Mouse (Mus musculus): ENCODE measurements at regions not wholly inside any gene's neighbourhood (a gene's known extent, or its start where the extent isn't known, plus 50 kb on each side); places are given as distances from the start of the nearest gene placed in this dataset.

DNA sequence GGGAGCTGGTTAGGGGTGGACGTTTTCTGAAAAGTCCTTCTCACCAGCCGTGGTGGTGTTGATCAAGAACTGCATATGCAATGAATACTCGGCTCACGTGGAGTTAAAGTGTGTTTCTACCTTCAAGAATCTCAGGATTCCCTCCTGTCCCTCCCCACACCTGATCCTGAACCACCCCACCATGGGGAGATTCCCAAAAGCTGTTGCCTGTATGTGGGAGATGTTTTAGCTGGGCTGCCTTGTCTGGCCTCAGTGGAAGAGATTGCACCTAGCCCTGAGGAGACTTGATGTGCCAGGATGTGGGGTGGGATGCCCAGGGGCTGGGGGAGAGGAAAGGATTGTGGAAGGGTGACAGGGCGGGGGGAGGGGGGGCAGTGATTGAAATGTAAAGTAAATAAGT lies 119.9 kb upstream of the 1700016C15Rik start:
- no peak overlapping the region for H3K27ac ChIP-seq (ENCODE audit: insufficient read depth, low read depth, low read length)
- TF ChIP-seq CTCF (IDR thresholded peaks at IDR 0.05; ENCODE audit: low read depth, low read length) (no peak), POLR2A (IDR thresholded peaks at IDR 0.05; ENCODE audit: borderline replicate concordance, low read depth, low read length) (no peak)
- no peak overlapping the region for H3K4me3 ChIP-seq (ENCODE audit: insufficient read depth, low read length)
- peaks cover 7% of the 10 kb centered on the region for H3K4me1 ChIP-seq (ENCODE audit: control insufficient read depth, insufficient read depth, low read length)

- Histone ChIP-seq H3K4me1 (ENCODE audit: control insufficient read depth, insufficient read depth, low read length) (peaks cover 8% of the 10 kb centered on the region), H3K4me3 (ENCODE audit: insufficient read depth, low read length) (no peak overlapping the region), H3K27ac (ENCODE audit: insufficient read depth, low read depth, low read length) (no peak overlapping the region)
- no peak for TF ChIP-seq POLR2A (IDR thresholded peaks at IDR 0.05; ENCODE audit: borderline replicate concordance, low read depth, low read length)
- no peak for TF ChIP-seq CTCF (IDR thresholded peaks at IDR 0.05; ENCODE audit: low read depth, low read length)
These were observed 119.5 kb upstream of the 1700016C15Rik start for GRCm38 (mm10) chr1:177610156-177610555.

DNA sequence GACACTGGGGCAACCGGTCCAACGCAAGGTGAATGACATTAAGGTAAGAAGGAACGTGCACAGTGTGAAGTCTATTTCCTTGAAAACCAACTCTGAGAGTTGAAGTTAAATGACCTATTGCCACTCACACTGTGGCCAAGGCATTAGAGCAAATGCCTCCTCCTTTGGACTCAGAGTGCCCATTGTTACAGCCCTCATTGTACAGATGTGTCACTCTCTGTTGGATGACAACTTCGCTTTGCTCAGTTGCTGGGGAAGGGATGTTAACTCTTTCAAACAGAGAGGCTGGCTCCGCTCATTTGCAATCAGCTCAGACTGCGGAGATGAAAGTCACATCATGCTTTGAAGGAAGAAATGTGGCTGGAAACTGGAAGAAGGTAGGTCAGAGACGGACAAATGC lies 117.1 kb upstream of the 1700016C15Rik start:
- TF ChIP-seq CTCF (IDR thresholded peaks at IDR 0.05; ENCODE audit: low read depth, low read length), result no peak
- TF ChIP-seq POLR2A (IDR thresholded peaks at IDR 0.05; ENCODE audit: borderline replicate concordance, low read depth, low read length), result no peak
- Histone ChIP-seq H3K27ac (ENCODE audit: insufficient read depth, low read depth, low read length) (no peak overlapping the region), H3K4me3 (ENCODE audit: insufficient read depth, low read length) (no peak overlapping the region), H3K4me1 (ENCODE audit: control insufficient read depth, insufficient read depth, low read length) (peaks cover 8% of the 10 kb centered on the region)

DNA sequence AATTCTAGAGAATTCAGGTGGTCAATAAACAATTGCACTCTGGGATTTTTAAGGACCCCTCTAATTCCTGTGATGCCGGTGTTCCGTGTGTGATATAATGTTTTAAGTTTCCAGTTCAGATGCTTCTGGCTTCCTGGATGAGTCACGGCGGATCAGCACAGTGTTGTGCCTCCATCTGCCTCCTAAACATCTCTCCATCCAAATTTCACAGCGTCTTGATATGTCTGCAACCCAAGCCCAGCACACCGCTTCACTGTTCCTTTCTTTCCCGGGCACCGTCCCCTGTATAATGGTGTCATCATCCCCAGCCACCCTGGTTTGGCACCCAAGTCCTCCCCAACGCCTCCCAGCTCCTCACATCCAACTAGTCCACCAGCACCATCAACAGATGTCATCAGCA lies 114.0 kb upstream of the 1700016C15Rik start:
- H3K27ac ChIP-seq (ENCODE audit: insufficient read depth, low read depth, low read length), result no peak overlapping the region
- no peak overlapping the region for H3K4me3 ChIP-seq (ENCODE audit: insufficient read depth, low read length)
- peaks cover 8% of the 10 kb centered on the region for H3K4me1 ChIP-seq (ENCODE audit: control insufficient read depth, insufficient read depth, low read length)
- no peak for TF ChIP-seq POLR2A (IDR thresholded peaks at IDR 0.05; ENCODE audit: borderline replicate concordance, low read depth, low read length)
- TF ChIP-seq CTCF (IDR thresholded peaks at IDR 0.05; ENCODE audit: low read depth, low read length), result no peak

GRCm38 (mm10) chr1:177616335-177617239 lies 113.0 kb upstream of the 1700016C15Rik start:
- H3K4me3 ChIP-seq (ENCODE audit: insufficient read depth, low read length), result no peak overlapping the region
- H3K4me1 ChIP-seq (ENCODE audit: control insufficient read depth, insufficient read depth, low read length), result peaks cover 8% of the 10 kb centered on the region
- no peak for TF ChIP-seq CTCF (IDR thresholded peaks at IDR 0.05; ENCODE audit: low read depth, low read length)
- TF ChIP-seq POLR2A (IDR thresholded peaks at IDR 0.05; ENCODE audit: borderline replicate concordance, low read depth, low read length), result no peak
- no peak overlapping the region for H3K27ac ChIP-seq (ENCODE audit: insufficient read depth, low read depth, low read length)

GRCm38 (mm10) chr1:177620501-177621099 lies 109.0 kb upstream of the 1700016C15Rik start:
- peaks cover 18% of the 10 kb centered on the region for H3K4me1 ChIP-seq (ENCODE audit: control insufficient read depth, insufficient read depth, low read length)
- no peak overlapping the region for H3K27ac ChIP-seq (ENCODE audit: insufficient read depth, low read depth, low read length)
- TF ChIP-seq CTCF (IDR thresholded peaks at IDR 0.05; ENCODE audit: low read depth, low read length), result no peak
- H3K4me3 ChIP-seq (ENCODE audit: insufficient read depth, low read length), result no peak overlapping the region

DNA sequence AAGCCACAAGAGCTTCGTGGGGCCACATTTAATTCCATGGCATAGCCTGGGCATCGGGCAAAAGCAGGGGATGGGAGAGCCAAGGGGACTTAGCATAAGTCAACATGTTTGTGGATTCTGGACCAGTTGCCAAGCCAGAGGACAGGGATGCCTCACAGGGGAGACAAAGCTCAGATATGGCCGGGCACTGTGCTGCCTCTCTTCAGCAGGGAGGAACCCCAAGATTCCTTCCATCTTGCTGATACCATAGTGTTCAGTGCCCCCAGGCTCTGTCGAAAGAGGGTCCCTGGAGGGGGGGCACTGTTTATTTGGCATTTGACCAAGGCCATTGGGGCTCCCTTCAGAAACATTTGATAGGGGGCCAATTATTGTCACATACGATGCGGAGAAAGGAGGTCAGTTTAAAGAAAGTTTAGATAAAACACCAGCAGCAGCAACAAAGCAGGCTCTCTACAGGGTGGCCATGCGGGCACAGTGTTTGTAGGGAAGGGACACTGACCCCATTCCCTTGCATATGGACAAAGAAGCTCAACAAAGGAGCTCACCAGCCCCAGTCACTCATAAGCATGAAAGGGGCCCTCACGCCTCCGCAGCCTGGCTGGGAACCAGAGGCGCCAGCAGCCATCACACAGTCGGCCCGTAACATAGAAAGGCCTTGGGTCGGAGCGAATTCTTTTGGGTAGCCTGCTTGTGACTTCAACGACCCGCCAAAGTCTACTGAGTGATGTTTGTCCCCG lies 107.6 kb upstream of the 1700016C15Rik start:
- peaks cover 18% of the 10 kb centered on the region for H3K4me1 ChIP-seq (ENCODE audit: control insufficient read depth, insufficient read depth, low read length)
- no peak overlapping the region for H3K4me3 ChIP-seq (ENCODE audit: insufficient read depth, low read length)
- TF ChIP-seq CTCF (IDR thresholded peaks at IDR 0.05; ENCODE audit: low read depth, low read length) (no peak), POLR2A (IDR thresholded peaks at IDR 0.05; ENCODE audit: borderline replicate concordance, low read depth, low read length) (no peak)
- no peak overlapping the region for H3K27ac ChIP-seq (ENCODE audit: insufficient read depth, low read depth, low read length)

- TF ChIP-seq CTCF (IDR thresholded peaks at IDR 0.05; ENCODE audit: low read depth, low read length), result no peak
- 0 out of 2 replicates have a peak, but pooled peaks have one; percentile 46 for TF ChIP-seq POLR2A (IDR thresholded peaks at IDR 0.05; ENCODE audit: borderline replicate concordance, low read depth, low read length)
- Histone ChIP-seq H3K4me1 (ENCODE audit: control insufficient read depth, insufficient read depth, low read length) (peaks cover 18% of the 10 kb centered on the region), H3K4me3 (ENCODE audit: insufficient read depth, low read length) (no peak overlapping the region), H3K27ac (ENCODE audit: insufficient read depth, low read depth, low read length) (no peak overlapping the region; the same call in 1 of the 2 replicates)
These were observed 106.3 kb upstream of the 1700016C15Rik start for GRCm38 (mm10) chr1:177623304-177623726.

DNA sequence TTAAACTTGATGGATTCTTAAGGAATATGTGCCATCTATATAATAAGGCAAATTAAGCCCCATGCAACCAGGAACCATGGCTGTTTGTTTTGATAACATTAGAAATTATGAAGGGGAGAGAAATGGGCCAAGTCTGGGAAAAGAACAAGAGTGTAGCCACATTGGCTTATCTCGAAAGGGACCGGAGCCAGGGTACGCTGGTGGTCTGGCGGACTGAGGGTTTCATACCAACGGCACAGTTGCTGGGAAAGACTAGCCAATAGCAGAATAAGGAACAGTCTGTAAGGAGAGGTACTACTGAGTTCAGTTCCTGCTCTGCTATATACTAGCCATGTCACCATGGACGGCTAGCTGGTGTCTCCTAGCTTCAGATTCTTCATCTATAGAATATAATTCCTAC lies 105.9 kb upstream of the 1700016C15Rik start:
- no peak for TF ChIP-seq CTCF (IDR thresholded peaks at IDR 0.05; ENCODE audit: low read depth, low read length)
- no peak for TF ChIP-seq POLR2A (IDR thresholded peaks at IDR 0.05; ENCODE audit: borderline replicate concordance, low read depth, low read length)
- H3K4me1 ChIP-seq (ENCODE audit: control insufficient read depth, insufficient read depth, low read length), result peaks cover 18% of the 10 kb centered on the region
- H3K4me3 ChIP-seq (ENCODE audit: insufficient read depth, low read length), result no peak overlapping the region
- no peak overlapping the region for H3K27ac ChIP-seq (ENCODE audit: insufficient read depth, low read depth, low read length)

All from bone marrow macrophage, adult 2 months (primary cell).